Mouse (Mus musculus): Measurements from ENCODE around the gene Ogg1. TPM values are rescaled to one million over a fixed set of nuclear protein-coding genes. Genes with fewer than 3 reads are reported as not detected.

Gene Ogg1
- polyA plus RNA-seq, 2 experiments, result 4.5 to 8.0 TPM

DNA sequence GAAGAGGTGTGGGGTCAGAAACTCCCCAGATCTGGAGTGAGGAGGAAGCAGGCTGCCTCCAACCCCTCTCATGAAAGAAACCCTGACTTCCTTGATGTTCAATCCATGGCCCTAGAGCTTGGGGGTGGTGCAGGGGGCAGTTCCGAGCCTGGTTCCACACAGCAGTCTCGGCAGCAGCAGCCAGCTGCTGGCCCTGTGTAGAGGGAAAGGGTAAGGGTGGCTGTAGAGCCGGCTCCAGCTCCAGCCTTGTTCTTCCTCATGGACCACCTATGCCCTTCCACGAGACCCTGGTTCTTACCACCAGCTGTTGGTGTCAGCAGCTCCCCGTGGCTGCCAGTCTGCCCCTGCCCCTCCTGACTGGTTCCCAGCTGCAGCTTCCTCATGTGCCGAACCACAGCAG is 7.4 kb downstream of the Ogg1 start:
- no peak for TF ChIP-seq CTCF (IDR thresholded peaks at IDR 0.05; ENCODE audit: low read depth)
- TF ChIP-seq EP300 (IDR thresholded peaks at IDR 0.05; ENCODE audit: low read depth), result no peak
- Histone ChIP-seq H3K27me3 (ENCODE audit: control insufficient read depth, insufficient read depth, low read length) (no peaks in the 10 kb centered on the region), H3K4me3 (ENCODE audit: insufficient read depth in 1 of 2, low read depth in 2 of 2, low read length in 2 of 2) (no peak overlapping the region), H3K9ac (replicated peaks) (no peak overlapping the region), H3K9me3 (ENCODE audit: control insufficient read depth, low read length) (no peaks in the 10 kb centered on the region), H3K4me1 (replicated peaks; ENCODE audit: control insufficient read depth in 2 of 2, insufficient read depth in 2 of 2, low read length in 1 of 2) (peaks cover 2 to 6% of the 10 kb centered on the region in 2 experiments; a peak in 3 of 4 replicates), H3K4me2 (ENCODE audit: low read depth) (no peak overlapping the region), H3K27ac (no peak overlapping the region), H3K36me3 (replicated peaks; ENCODE audit: control insufficient read depth, insufficient read depth, low read depth) (no peaks in the 10 kb centered on the region; the same call in 1 of the 2 replicates)
- no peak for ATAC-seq (ENCODE audit: insufficient read depth)
- DNase-seq (ENCODE audit: low read depth in 3 of 3, low spot score in 3 of 3), result no peak
- 64% methylated on average over 6 of the region's 6 CpGs for WGBS (ENCODE audit: insufficient replicate concordance)

DNA sequence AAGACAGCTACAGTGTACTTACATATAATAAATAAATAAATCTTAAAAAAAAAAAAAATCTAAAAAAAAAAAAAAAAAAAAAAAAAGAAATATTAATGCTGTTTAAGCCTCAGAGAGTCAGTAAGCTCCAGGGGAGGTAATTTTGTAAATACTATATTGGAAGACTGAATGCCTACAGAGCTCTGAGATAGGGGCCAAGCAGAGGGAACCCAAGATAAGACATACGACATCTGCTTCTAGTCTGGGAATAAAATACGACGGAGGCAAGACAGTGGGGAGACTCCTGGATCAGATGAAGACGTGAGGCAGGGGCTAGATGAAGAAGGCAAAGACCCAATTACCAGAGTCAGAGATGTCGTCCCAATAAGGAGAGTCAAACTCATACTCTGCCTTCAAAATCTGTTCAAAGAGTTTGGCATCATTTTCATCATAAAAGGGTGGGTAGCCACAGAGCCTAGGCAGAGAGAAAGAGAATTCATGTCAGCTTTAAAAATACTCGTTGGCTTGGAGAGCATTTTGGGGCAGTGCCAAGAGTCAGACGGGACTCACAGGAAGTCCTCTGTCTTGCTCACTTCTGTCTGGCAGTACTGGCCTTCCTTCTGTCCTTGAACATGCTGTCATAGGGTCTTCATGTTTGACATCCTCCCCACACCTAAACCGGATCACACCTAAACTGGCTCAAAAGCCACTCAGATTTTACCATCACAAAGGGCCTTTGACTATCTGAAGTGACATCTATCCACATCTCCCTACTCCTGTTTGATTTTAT is 10.3 kb downstream of the Ogg1 start:
- no peak overlapping the region for H3K4me3 ChIP-seq (ENCODE audit: insufficient read depth in 1 of 2, low read depth in 2 of 2, low read length in 2 of 2)
- no peak overlapping the region for H3K27ac ChIP-seq
- no peaks in the 10 kb centered on the region; the same call in 1 of the 2 replicates for H3K36me3 ChIP-seq (replicated peaks; ENCODE audit: control insufficient read depth, insufficient read depth, low read depth)
- no peak overlapping the region for H3K4me2 ChIP-seq (ENCODE audit: low read depth)
- H3K9me3 ChIP-seq (ENCODE audit: control insufficient read depth, low read length), result no peaks in the 10 kb centered on the region
- 31% methylated on average over 8 of the region's 8 CpGs for WGBS (ENCODE audit: insufficient replicate concordance)
- H3K9ac ChIP-seq (replicated peaks), result no peak overlapping the region
- H3K27me3 ChIP-seq (ENCODE audit: control insufficient read depth, insufficient read depth, low read length), result no peaks in the 10 kb centered on the region
- DNase-seq (ENCODE audit: low read depth in 3 of 3, low spot score in 3 of 3), result no peak
- peaks cover 2 to 7% of the 10 kb centered on the region in 2 experiments; a peak in 3 of 4 replicates for H3K4me1 ChIP-seq (replicated peaks; ENCODE audit: control insufficient read depth in 2 of 2, insufficient read depth in 2 of 2, low read length in 1 of 2)
- ATAC-seq (ENCODE audit: insufficient read depth), result peak; percentile 29; the same call in 1 of the 2 replicates
- TF ChIP-seq CTCF (IDR thresholded peaks at IDR 0.05; ENCODE audit: low read depth) (no peak), EP300 (IDR thresholded peaks at IDR 0.05; ENCODE audit: low read depth) (no peak)

DNA sequence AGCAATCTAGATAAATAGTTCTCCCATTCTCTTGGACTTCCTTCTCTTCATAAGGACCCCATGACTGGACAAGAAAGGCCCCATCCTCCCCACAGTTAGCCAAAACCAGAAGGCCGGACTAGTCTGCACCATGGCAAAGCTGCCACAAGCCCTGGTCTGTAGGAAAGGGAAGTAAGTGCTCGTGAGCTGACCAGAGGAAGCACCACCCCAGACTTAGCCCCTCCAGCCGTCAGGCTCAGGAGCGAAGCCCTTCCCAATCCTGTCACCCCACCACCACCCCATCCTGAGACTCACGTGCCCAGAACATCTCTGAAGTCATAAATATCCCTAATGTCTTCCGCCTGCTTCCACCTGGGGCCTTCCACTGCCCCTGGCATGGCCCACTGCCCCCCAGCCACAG is 14.8 kb downstream of the Ogg1 start:
- H3K4me2 ChIP-seq (ENCODE audit: low read depth), result no peak overlapping the region
- H3K9ac ChIP-seq (replicated peaks), result no peak overlapping the region
- DNase-seq (ENCODE audit: low read depth in 3 of 3, low spot score in 3 of 3) (no peak), ATAC-seq (ENCODE audit: insufficient read depth) (no peak)
- H3K27me3 ChIP-seq (ENCODE audit: control insufficient read depth, insufficient read depth, low read length), result no peaks in the 10 kb centered on the region
- H3K27ac ChIP-seq, result no peak overlapping the region
- no peak overlapping the region for H3K4me3 ChIP-seq (ENCODE audit: insufficient read depth in 1 of 2, low read depth in 2 of 2, low read length in 2 of 2)
- TF ChIP-seq CTCF (IDR thresholded peaks at IDR 0.05; ENCODE audit: low read depth) (no peak), EP300 (IDR thresholded peaks at IDR 0.05; ENCODE audit: low read depth) (no peak)
- H3K9me3 ChIP-seq (ENCODE audit: control insufficient read depth, low read length), result no peaks in the 10 kb centered on the region
- H3K4me1 ChIP-seq (replicated peaks; ENCODE audit: control insufficient read depth in 2 of 2, insufficient read depth in 2 of 2, low read length in 1 of 2), result peaks cover 2 to 18% of the 10 kb centered on the region in 2 experiments; a peak in 3 of 4 replicates
- WGBS (ENCODE audit: insufficient replicate concordance), result 50% methylated on average over 6 of the region's 6 CpGs
- no peaks in the 10 kb centered on the region for H3K36me3 ChIP-seq (replicated peaks; ENCODE audit: control insufficient read depth, insufficient read depth, low read depth)

DNA sequence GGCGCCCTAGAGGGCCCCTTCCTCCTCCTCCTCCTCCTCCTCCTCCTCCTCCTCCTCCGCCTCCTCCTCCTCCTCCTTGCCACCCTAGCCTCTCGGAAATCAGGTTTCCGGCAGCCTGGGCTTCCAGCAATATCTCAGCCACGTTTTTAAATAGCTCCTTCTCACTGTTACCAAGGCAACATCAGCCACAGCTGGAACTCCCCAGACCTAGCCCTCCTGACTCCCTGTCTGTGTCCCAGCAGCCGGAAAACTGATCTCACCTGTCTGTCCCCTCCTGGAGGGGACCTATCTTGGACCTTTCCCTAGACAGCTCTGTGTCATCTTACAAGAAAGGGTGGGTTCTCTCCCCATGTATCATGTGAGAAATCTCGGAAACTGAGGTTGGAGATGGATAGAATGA is 15.5 kb downstream of the Ogg1 start:
- WGBS (ENCODE audit: insufficient replicate concordance), result 33% methylated on average over 5 of the region's 7 CpGs
- H3K27me3 ChIP-seq (ENCODE audit: control insufficient read depth, insufficient read depth, low read length), result no peaks in the 10 kb centered on the region
- H3K4me3 ChIP-seq (ENCODE audit: insufficient read depth in 1 of 2, low read depth in 2 of 2, low read length in 2 of 2), result no peak overlapping the region
- peak overlapping the region; percentile 72; the same call in 1 of the 2 replicates for H3K4me2 ChIP-seq (ENCODE audit: low read depth)
- ATAC-seq (ENCODE audit: insufficient read depth) (no peak), DNase-seq (ENCODE audit: low read depth in 3 of 3, low spot score in 3 of 3) (no peak)
- no peaks in the 10 kb centered on the region for H3K36me3 ChIP-seq (replicated peaks; ENCODE audit: control insufficient read depth, insufficient read depth, low read depth)
- TF ChIP-seq EP300 (IDR thresholded peaks at IDR 0.05; ENCODE audit: low read depth) (no peak), CTCF (IDR thresholded peaks at IDR 0.05; ENCODE audit: low read depth) (no peak)
- H3K27ac ChIP-seq, result no peak overlapping the region
- peaks cover 1 to 13% of the 10 kb centered on the region in 2 experiments; a peak in 3 of 4 replicates for H3K4me1 ChIP-seq (replicated peaks; ENCODE audit: control insufficient read depth in 2 of 2, insufficient read depth in 2 of 2, low read length in 1 of 2)
- no peak overlapping the region for H3K9ac ChIP-seq (replicated peaks)
- no peaks in the 10 kb centered on the region for H3K9me3 ChIP-seq (ENCODE audit: control insufficient read depth, low read length)
